Mouse (Mus musculus): Measurements from ENCODE around the gene Tomt.

- no peak for TF ChIP-seq POLR2A (IDR thresholded peaks at IDR 0.05; ENCODE audit: borderline replicate concordance, extremely low read depth, low read depth, low read length)
- TF ChIP-seq CTCF (IDR thresholded peaks at IDR 0.05; ENCODE audit: insufficient read depth, low read length) = no peak
Measured at GRCm38 (mm10) chr7:101880855-101881254, 25.3 kb downstream of the Tomt start.
